22 mouse cellular contexts compared by ENCODE assay signal in genomic region chr12:35770387-35771024, GRCm38 (mm10).
DNase-seq lines count a peak whose midpoint lies in the region; ATAC-seq lines count a peak whose summit lies in the region.
"Had no signal": no experiment of that assay in that cellular context is flagged by ENCODE, and none has a peak within 500 bp of the region (broad histone marks: within the 10 kb centered on the region; RNA-seq: fewer than 3 reads in every experiment).

No protein-coding gene starts in this region.

- H3K4me2 ChIP-seq in embryonic facial prominence, embryonic 14.5 days (ENCODE audit: low read depth, low read length) = no peak overlapping the region
- no peak overlapping the region for H3K4me2 ChIP-seq in forebrain, embryonic 12.5 days
- H3K4me2 ChIP-seq: forebrain, embryonic 13.5 days; heart, embryonic 12.5 days; hindbrain, embryonic 15.5 days had no signal

- no peak overlapping the region for H3K4me3 ChIP-seq in embryonic facial prominence, embryonic 14.5 days (ENCODE audit: low read depth, low read length)
- no peak overlapping the region for H3K4me3 ChIP-seq in embryonic facial prominence, embryonic 10.5 days
- H3K4me3 ChIP-seq in forebrain, embryonic 12.5 days (replicated peaks) = no peak overlapping the region
- H3K4me3 ChIP-seq: forebrain, embryonic 13.5 days; heart, embryonic 12.5 days; hindbrain, embryonic 15.5 days had no signal

- no peaks in the 10 kb centered on the region; the same call in 1 of the 2 replicates for H3K4me1 ChIP-seq in embryonic facial prominence, embryonic 14.5 days (ENCODE audit: control insufficient read depth, insufficient read depth, low read length)
- no peaks in the 10 kb centered on the region for H3K4me1 ChIP-seq in embryonic facial prominence, embryonic 10.5 days
- no peaks in the 10 kb centered on the region; the same call in 1 of the 2 replicates for H3K4me1 ChIP-seq in forebrain, embryonic 12.5 days
- H3K4me1 ChIP-seq: forebrain, embryonic 13.5 days; hindbrain, embryonic 15.5 days had no signal

- no peak for ATAC-seq in embryonic facial prominence, embryonic 14.5 days (ENCODE audit: low read depth)
- peak; percentile 49 for ATAC-seq in megakaryocyte, adult 5-6 weeks (ENCODE audit: poor library complexity, severe bottlenecking)
- ATAC-seq in forebrain, embryonic 12.5 days (ENCODE audit: low FRiP score) = no peak
- ATAC-seq: forebrain, embryonic 13.5 days had no signal

- WGBS in embryonic facial prominence, embryonic 14.5 days = 50% methylated on average over 5 of the region's 5 CpGs
- 77% methylated on average over 5 of the region's 5 CpGs for WGBS in embryonic facial prominence, embryonic 10.5 days
- WGBS in forebrain, embryonic 12.5 days = 85% methylated on average over 5 of the region's 5 CpGs

- peak; percentile 47 for DNase-seq in embryonic facial prominence, embryonic 14.5 days (ENCODE audit: low spot score)
- DNase-seq in embryonic facial prominence, embryonic 10.5 days (ENCODE audit: low spot score) = no peak
- peak; percentile 39 for DNase-seq in thymus, postnatal 0 days (ENCODE audit: low spot score)
- no peak for DNase-seq in thymus, postnatal 10 days (ENCODE audit: low spot score in 2 of 2)
- DNase-seq in cerebellum, adult 9-10 months = no peak
- DNase-seq in spleen, postnatal 4 days (ENCODE audit: low spot score in 2 of 2) = no peak
- DNase-seq: adrenal gland, postnatal 14 days; cerebellum, adult 11 months; cerebellum, postnatal 36 days; gastrocnemius, postnatal 10 days; heart, adult 11 months; heart, postnatal 4 days; kidney, adult 18-20 months; liver; lung, postnatal 36 days; right cerebral cortex, adult 18-20 months had no signal

- no peaks in the 10 kb centered on the region for H3K27me3 ChIP-seq in embryonic facial prominence, embryonic 14.5 days (replicated peaks; ENCODE audit: control insufficient read depth, insufficient read depth, low read length)
- no peaks in the 10 kb centered on the region for H3K27me3 ChIP-seq in embryonic facial prominence, embryonic 10.5 days (replicated peaks; ENCODE audit: low read depth, poor library complexity, severe bottlenecking)
- no peaks in the 10 kb centered on the region for H3K27me3 ChIP-seq in forebrain, embryonic 12.5 days
- H3K27me3 ChIP-seq: forebrain, embryonic 13.5 days; heart, embryonic 12.5 days; hindbrain, embryonic 15.5 days had no signal

- no peak overlapping the region for H3K27ac ChIP-seq in embryonic facial prominence, embryonic 14.5 days (replicated peaks; ENCODE audit: low read depth, low read length)
- H3K27ac ChIP-seq in embryonic facial prominence, embryonic 10.5 days (replicated peaks) = no peak overlapping the region
- no peak overlapping the region for H3K27ac ChIP-seq in forebrain, embryonic 12.5 days
- H3K27ac ChIP-seq: forebrain, embryonic 13.5 days; hindbrain, embryonic 15.5 days; kidney, postnatal 0 days had no signal

- H3K9me3 ChIP-seq in embryonic facial prominence, embryonic 14.5 days (ENCODE audit: control insufficient read depth, low read length) = no peaks in the 10 kb centered on the region
- no peaks in the 10 kb centered on the region for H3K9me3 ChIP-seq in embryonic facial prominence, embryonic 10.5 days
- no peaks in the 10 kb centered on the region for H3K9me3 ChIP-seq in forebrain, embryonic 12.5 days
- H3K9me3 ChIP-seq: forebrain, embryonic 13.5 days; heart, embryonic 12.5 days; hindbrain, embryonic 15.5 days had no signal

- H3K36me3 ChIP-seq in embryonic facial prominence, embryonic 14.5 days (ENCODE audit: control insufficient read depth, insufficient read depth, low read length) = no peaks in the 10 kb centered on the region
- no peaks in the 10 kb centered on the region for H3K36me3 ChIP-seq in embryonic facial prominence, embryonic 10.5 days (replicated peaks)
- no peaks in the 10 kb centered on the region for H3K36me3 ChIP-seq in forebrain, embryonic 12.5 days (replicated peaks)
- H3K36me3 ChIP-seq: heart, embryonic 12.5 days; hindbrain, embryonic 15.5 days had no signal

- H3K9ac ChIP-seq in embryonic facial prominence, embryonic 14.5 days (ENCODE audit: low read depth, low read length) = no peak overlapping the region
- no peak overlapping the region for H3K9ac ChIP-seq in forebrain, embryonic 12.5 days
- H3K9ac ChIP-seq: forebrain, embryonic 13.5 days; heart, embryonic 12.5 days; hindbrain, embryonic 15.5 days had no signal

Comparison
In these comparisons a context has a peak if more than half of its experiments do, and no peak if none do; other contexts are left out.
1. DNase-seq: peak in embryonic facial prominence, embryonic 14.5 days (single experiment) and thymus, postnatal 0 days (single experiment); none in embryonic facial prominence, embryonic 10.5 days (single experiment), thymus, postnatal 10 days (0 of 2), cerebellum, adult 9-10 months (single experiment) and spleen, postnatal 4 days (0 of 2).